Mouse (Mus musculus): ENCODE results near the gene Spag17.

The Spag17 gene

DNA sequence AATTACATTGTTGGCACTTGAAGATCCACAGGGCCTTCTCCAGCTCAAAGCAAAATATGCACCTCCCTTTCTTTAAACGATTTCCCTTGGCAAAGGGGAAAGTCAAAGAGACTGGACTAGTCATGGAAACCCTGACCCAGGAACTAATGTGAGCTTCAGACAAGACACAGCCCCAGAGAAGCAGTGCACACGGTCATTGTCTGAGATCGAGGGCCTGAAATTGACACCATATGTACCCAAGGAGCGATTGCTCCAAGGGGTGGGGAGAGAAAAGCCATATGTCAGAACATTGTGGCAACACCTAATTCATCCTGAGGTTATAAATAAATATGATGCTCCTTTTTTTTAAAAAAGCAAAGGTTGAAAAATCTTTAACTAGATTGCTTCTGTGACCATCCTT is 80.7 kb downstream of the Spag17 start:
- DNase-seq (ENCODE audit: low spot score) = no peak

DNA sequence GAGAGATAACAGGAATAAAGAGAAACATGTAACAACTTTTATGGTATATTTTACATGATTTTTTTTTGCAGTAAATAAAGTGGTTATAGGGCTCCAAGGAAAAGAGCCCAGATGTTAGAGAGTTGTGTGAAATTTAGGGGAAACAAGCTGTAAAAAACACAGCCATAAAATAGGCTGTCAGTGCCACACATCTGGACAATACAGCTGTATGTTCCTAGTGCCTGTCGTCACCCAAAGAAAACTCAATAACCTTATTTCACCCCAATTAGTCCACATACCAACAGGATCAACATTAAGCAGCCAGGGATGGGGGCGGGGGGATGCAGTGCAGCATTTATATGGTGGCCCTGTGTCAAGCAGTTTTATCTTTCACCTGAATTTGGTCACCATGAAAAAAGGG is 81.1 kb downstream of the Spag17 start:
- DNase-seq (ENCODE audit: low spot score) = no peak

- no peak for DNase-seq (ENCODE audit: low spot score)
These were observed 85.6 kb downstream of the Spag17 start for GRCm38 (mm10) chr3:99970766-99971165.

GRCm38 (mm10) chr3:99981046-99981445 is 95.8 kb downstream of the Spag17 start:
- no peak for DNase-seq (ENCODE audit: low spot score)

GRCm38 (mm10) chr3:100004676-100005075 is 119.5 kb downstream of the Spag17 start:
- no peak for DNase-seq (ENCODE audit: low spot score)

DNA sequence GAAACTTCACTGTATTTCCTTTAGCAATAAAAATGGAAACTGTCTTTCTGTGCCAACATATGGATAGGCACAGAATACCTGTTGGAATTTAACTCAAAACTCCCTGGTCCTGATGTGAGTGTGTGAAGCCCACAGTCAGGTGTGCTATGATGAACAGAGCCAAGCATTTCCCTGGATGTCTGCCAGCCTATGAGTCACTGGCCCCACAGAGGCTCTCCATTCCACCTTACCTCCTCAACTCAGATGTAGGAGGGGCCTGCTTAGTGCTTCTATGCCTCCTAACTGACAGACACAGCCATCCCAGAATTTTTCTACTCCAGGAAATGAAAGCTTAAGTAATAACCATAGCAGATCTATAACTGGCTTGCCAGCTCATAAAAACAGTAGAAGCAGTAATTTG is 124.6 kb downstream of the Spag17 start:
- no peak for DNase-seq (ENCODE audit: low spot score)

DNA sequence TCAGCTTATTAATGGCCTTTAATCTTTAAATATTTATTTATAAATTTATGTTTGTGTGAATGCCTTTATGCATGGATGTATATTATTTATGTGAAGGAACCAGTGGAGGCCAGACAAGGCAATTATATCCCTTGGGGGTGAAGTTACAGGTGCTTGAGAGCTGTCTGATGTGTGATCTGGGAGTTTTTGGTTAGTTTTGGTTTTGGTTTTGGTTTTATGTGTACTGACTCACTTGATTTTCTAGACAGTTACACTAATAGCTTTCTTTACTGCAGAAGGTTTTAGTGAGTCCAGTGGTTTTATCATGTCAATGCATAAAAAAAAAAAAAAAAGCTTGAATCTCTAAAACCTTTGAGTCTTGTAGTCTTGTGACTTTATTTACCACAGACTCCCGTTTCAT is 128.9 kb downstream of the Spag17 start:
- DNase-seq (ENCODE audit: low spot score) = no peak

- DNase-seq (ENCODE audit: low spot score) = peak; percentile 26
These were observed 146.1 kb downstream of the Spag17 start for GRCm38 (mm10) chr3:100031291-100031690.

- no peak for DNase-seq (ENCODE audit: low spot score)
These were observed 147.8 kb downstream of the Spag17 start for GRCm38 (mm10) chr3:100032969-100033368.

GRCm38 (mm10) chr3:100034366-100034956 is 149.3 kb downstream of the Spag17 start:
- no peak for DNase-seq (ENCODE audit: low spot score)

GRCm38 (mm10) chr3:100035097-100035496 is 149.9 kb downstream of the Spag17 start:
- DNase-seq (ENCODE audit: low spot score) = no peak

- DNase-seq (ENCODE audit: low spot score) = no peak
These were observed 151.6 kb downstream of the Spag17 start for GRCm38 (mm10) chr3:100036846-100037245.

- no peak for DNase-seq (ENCODE audit: low spot score)
These were observed 189.2 kb downstream of the Spag17 start for GRCm38 (mm10) chr3:100074406-100074805.

DNA sequence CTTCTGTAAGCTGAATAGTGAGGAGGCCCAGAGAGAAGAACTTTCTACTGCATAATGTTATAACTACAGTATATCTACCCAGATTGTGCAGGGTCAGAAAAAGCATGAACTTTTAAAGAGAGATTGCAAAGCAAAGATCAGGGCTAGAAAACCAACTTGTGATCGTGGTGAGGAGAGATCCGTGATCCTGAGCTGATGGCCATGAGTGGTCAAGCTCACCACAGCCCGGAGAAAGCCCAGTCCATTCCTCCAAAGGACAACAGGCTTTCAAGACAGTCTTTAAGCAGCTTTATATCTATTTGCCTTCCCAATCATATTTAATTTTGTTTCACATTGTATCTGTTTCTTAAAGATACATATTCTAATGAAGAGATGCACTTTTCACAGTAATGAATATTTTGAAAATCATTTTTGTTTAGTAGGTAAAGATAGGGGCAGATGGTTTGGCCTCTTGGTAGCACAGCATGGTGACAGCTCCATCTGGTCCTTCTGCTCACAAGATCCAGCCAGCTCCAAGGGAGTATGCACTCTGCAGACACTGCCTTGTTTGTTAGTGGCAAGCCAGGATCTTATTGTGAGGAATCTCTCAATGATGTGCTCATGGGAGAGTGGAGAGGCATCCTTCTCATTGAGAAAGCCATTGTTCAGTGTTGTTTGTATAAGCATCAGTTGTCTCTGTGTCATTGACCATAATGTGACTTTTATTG is 217.3 kb downstream of the Spag17 start:
- DNase-seq (ENCODE audit: low spot score) = no peak

DNA sequence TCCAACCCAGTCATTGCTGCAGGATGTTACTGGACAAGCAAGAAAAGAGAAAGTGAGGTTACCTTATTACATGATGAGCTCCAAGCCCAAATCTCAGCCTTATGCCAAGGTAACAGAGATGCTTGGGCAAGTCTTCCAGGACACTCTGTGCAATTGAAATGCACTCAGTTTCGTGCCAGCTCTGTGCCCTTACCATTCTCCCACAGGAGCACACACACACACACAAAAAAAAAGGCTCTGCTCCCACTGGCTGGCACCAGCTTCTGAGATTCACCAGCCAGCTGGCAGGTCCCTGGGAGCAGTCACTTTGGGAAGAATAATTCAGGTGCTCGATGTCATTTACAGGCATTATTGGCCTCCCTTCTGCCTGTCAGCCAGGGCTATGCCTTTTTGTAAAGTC is 221.5 kb downstream of the Spag17 start:
- no peak for DNase-seq (ENCODE audit: low spot score)

DNA sequence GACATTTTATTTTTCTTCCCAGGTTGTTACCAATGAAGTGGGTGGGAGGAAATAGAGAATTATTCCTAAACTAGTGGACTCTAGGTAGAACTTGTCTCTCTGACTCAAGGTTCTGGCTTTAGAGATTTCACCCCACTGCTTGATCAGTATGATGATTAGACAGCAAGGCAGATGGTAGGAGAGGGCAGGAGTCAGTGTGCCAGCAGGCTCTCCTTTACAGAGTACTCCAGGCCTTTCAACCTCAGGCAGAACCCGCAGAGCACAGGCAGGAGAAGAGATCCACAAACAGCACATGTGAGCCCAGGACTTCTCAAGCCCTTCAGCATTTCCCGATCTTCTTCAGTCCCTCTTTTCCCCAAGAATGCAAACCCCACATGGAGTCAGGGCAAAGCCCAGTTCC is 233.5 kb downstream of the Spag17 start:
- DNase-seq (ENCODE audit: low spot score) = no peak

DNA sequence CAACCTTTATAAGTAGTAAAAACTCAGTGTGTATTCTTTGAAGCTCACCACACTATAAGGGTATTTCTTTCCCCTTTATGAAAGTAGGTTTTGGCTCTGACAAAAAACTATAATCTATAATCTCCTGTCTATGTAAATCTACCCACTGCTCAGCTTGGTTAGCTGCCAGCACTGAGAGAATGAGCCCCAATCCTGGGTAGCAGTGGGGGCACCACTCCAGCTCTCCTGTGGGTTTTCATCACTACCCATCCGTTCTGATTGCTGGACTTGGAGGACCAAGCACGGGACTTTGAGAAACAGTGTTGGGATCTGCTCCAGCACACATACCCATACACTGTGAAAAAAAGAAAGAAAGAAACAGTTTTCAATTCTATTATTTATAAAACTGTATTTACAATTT is 236.8 kb downstream of the Spag17 start:
- no peak for DNase-seq (ENCODE audit: low spot score)

GRCm38 (mm10) chr3:100122445-100122844 is 237.2 kb downstream of the Spag17 start:
- DNase-seq (ENCODE audit: low spot score) = no peak

- no peak for DNase-seq (ENCODE audit: low spot score)
These were observed 275.7 kb downstream of the Spag17 start for GRCm38 (mm10) chr3:100160682-100161445.

DNA sequence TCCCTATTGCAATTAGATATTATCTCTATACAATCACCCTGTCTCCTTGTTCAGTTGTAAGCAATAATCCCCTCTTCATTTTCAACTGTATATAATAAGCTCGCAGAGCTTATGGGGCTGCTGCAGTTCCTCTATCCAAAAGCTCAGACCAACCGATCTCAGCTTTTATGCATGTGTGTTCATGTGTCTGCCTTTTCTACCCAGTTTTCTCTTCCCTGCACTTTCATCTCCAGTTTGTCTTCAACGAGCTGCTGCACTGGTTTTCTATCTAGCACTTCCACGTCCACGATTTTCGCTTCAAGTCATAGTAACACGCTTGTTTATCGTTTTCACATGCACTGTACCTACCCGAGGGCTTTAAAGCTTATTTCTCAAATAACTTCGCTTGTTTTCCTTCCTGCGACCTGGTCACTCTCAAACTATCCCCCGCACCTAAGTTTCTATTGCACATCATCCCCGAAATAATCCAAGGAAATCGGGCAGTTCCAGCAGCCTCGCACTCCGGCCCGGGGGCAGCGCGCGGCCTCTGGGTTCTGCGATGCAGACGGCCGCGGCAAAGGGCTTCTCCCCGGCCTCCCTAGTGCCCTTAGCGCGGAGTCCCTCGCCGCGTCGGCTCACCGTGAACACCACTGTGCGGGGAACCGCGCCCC is 276.6 kb downstream of the Spag17 start:
- DNase-seq (ENCODE audit: low spot score) = no peak

DNA sequence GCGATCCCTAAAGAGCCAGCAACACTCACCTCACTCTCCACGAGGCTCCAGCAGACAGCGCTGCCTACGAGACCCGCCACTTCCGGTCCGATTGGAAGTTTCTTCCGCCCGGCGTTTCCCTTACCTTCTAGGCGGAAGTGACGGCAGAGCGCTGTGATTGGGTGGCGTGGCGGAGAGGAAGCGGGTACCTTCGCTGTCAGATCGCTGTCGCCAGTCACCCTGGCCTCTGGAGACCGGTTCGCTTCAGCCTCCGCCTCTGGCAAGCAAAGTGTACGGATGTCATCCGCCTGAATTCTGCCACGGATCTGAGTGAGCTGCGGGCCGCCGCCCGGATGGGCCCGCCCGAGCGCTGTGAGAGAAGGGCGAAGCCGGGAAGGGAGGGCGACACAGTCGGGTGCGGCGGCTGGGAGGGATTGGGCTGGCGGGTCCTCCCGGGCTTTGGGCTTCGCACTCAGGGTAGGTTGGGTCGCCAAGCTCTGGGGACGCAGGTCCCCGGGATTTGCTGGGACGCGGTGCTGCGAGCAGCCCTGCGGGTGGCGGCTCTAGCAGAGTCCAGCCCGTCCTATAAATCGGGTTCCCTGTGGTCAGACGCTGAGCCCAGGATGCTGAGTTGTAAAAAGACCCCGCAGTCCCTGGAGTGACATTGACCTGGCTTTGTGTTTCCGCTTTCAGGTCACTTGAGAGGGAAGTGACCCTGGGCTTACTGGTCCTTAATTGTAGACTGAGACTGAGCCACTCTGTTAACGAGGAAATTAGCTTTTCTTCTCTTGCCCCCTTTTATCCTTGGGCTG is 277.3 kb downstream of the Spag17 start, which contains the start of the genes Gdap2 and Wdr3:
TSS of gene Gdap2 (plus strand) at position 67 of the 791 bp plus-strand sequence.
TSS of gene Wdr3 (minus strand) at position 93 of the 791 bp plus-strand sequence.
- DNase-seq (ENCODE audit: low spot score) = peak; percentile 96

DNA sequence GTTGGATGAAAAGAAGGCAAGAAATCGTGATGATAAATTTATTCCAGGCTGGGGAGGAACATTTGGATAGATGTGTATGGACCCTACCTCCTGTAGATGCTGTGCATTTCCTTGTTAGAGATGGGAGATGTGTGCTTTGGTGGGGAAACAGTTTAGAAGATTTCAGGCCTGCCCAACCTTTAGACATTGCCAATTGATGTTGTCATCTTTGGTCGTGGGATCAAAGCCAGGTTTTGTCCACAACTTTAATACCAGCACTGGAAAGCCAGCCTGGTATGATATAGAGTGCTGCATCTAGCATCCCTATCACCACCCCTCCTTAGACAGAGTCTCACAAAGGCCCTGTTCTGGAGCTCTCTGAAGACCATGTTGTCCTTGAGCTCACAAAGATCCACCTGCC is 278.4 kb downstream of the Spag17 start:
- DNase-seq (ENCODE audit: low spot score) = no peak

Data from retina, embryonic 14.5 days (tissue).